Mouse (Mus musculus): Measurements from ENCODE around the gene Drd4.

DNA sequence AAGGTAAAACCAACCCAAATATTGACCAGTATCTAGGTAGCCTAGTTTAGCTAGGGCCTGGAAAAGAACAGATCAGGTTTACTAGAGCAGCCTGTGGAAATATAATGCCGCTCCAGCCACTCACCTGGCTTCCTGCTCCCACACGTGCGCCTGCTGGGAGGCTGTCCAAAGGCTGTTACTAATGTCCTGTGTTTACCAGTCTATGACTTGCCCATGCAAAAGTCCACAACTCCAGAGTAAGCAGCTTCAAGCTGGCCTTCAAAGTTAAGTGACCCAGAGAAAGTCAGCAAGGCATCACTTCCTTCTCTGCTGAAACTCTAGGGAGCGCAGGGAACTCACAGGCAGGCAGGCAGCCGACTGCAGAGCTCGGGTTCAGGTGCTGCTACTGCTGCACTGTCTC, 40.2 kb downstream of the Drd4 start:
- no peak for TF ChIP-seq EP300 (IDR thresholded peaks at IDR 0.05; ENCODE audit: low read depth)
- no peak for TF ChIP-seq CTCF (IDR thresholded peaks at IDR 0.05; ENCODE audit: low read depth)
